Mouse (Mus musculus): ENCODE data around the gene Igsf9.
A peak's percentile ranks its signal among the peaks of the same experiment; 100 is the strongest.

The Igsf9 gene

GRCm38 (mm10) chr1:172469373-172469772, 12.2 kb upstream of the Igsf9 start:
- DNase-seq: no peak

GRCm38 (mm10) chr1:172469810-172470448, 11.7 kb upstream of the Igsf9 start:
- DNase-seq: no peak

GRCm38 (mm10) chr1:172472909-172473308, 8.7 kb upstream of the Igsf9 start:
- no peak for DNase-seq

- DNase-seq: no peak
Measured at GRCm38 (mm10) chr1:172474196-172474595, 7.4 kb upstream of the Igsf9 start.

- peak; percentile 19 for DNase-seq
Measured at GRCm38 (mm10) chr1:172475054-172475741, 6.4 kb upstream of the Igsf9 start, which contains the start of gene Slamf9. Gene Slamf9 (plus strand): TSS chr1:172475358.

GRCm38 (mm10) chr1:172478020-172478419, 3.6 kb upstream of the Igsf9 start:
- DNase-seq: no peak

- no peak for DNase-seq
Measured at GRCm38 (mm10) chr1:172480376-172480775, 1.2 kb upstream of the Igsf9 start.

- DNase-seq: no peak
Measured at GRCm38 (mm10) chr1:172481111-172481510, 477 bp upstream of the Igsf9 start.

- DNase-seq: no peak
Measured at GRCm38 (mm10) chr1:172482518-172483360, 1.2 kb downstream of the Igsf9 start.

- DNase-seq: no peak
Measured at GRCm38 (mm10) chr1:172483361-172483660, 1.7 kb downstream of the Igsf9 start.

- no peak for DNase-seq
Measured at GRCm38 (mm10) chr1:172484236-172484635, 2.6 kb downstream of the Igsf9 start.

- no peak for DNase-seq
Measured at GRCm38 (mm10) chr1:172484671-172485070, 3.1 kb downstream of the Igsf9 start.

- no peak for DNase-seq
Measured at GRCm38 (mm10) chr1:172485821-172486220, 4.2 kb downstream of the Igsf9 start.

GRCm38 (mm10) chr1:172486236-172486635, 4.6 kb downstream of the Igsf9 start:
- no peak for DNase-seq

GRCm38 (mm10) chr1:172486651-172487050, 5.1 kb downstream of the Igsf9 start:
- DNase-seq: no peak

GRCm38 (mm10) chr1:172487859-172488258, 6.3 kb downstream of the Igsf9 start:
- DNase-seq: no peak

- DNase-seq: no peak
Measured at GRCm38 (mm10) chr1:172488831-172489230, 7.2 kb downstream of the Igsf9 start.

GRCm38 (mm10) chr1:172489585-172490250, 8.1 kb downstream of the Igsf9 start:
- no peak for DNase-seq

- peak; percentile 80 for DNase-seq
Measured at GRCm38 (mm10) chr1:172490261-172490661, 8.7 kb downstream of the Igsf9 start.

- DNase-seq: no peak
Measured at GRCm38 (mm10) chr1:172492047-172492446, 10.5 kb downstream of the Igsf9 start.

- DNase-seq: no peak
Measured at GRCm38 (mm10) chr1:172493516-172493915, 11.9 kb downstream of the Igsf9 start.

GRCm38 (mm10) chr1:172496030-172496429, 14.4 kb downstream of the Igsf9 start:
- DNase-seq: no peak

- no peak for DNase-seq
Measured at GRCm38 (mm10) chr1:172497428-172497827, 15.8 kb downstream of the Igsf9 start.

All from liver (tissue).